Mouse (Mus musculus) CD8-positive naive resting alpha-beta T cell, adult 2 months (primary cell): ENCODE data around the gene Gng12.

ENCODE experiments used
- DNase-seq, 2 experiments: peaks; one replicate each; pipeline ENCODE4 v3.0.0; 2022; ENCODE audit warnings: low read depth in 2 of 2, low spot score in 2 of 2

Gene Gng12

DNA sequence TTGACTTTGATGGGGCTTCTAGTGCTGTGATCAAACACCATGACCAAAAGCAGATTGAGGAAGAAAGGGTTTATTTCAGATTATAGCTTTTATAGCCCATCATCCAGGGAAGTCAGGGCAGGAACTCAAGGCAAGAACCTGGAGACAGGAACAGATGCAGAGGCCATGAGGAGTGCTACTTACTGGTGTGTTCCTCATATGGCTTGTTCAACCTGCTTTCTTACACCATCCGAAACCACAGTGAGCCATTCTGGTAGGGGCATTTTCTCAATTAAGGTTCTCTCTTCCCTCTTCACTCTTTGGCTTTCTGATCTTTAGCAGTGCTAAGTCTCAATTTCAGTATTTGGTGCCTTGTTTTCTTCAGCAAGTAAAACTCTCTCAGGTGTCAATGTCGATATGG, 19.4 kb downstream of the Gng12 start:
- DNase-seq, result no peak

DNA sequence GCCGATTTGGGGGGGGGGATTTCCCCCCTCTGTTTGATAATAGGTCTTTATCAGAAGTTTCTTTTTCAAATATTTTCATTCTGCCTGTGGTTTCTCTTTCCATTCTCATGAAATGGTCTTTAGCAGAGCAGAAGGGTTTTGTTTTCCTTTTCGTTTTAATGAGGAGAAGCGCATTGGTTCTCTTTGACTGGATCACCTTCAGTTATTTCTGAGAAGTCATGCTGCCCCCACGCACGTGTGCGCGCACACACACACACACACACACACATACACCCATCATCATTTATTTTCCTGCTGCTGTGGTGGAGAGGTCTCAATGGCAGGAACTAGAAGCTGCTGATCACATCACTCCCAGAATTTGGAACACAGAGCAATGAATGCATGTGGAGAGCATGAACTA, 20.8 kb downstream of the Gng12 start:
- DNase-seq, result no peak

DNA sequence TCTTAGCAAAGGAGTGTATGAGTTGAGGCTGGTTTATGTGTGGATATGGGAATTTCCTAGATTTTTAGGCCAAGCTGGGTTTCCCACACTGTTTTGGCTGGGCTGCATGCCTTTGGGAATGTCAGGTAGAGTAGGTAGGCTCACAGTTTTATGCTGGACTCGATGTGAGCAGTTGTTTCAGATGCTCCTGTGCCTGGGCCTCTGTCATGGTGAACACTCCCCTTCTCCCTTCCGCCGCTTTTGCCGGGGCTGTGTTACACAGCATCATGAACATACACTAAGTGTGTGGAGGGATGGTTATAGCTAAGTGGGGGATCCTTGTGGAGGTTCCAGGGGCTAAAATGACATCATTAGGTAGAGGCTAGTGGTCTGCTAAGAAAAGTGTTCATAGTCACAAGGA, 24.6 kb downstream of the Gng12 start:
- DNase-seq, result no peak

DNA sequence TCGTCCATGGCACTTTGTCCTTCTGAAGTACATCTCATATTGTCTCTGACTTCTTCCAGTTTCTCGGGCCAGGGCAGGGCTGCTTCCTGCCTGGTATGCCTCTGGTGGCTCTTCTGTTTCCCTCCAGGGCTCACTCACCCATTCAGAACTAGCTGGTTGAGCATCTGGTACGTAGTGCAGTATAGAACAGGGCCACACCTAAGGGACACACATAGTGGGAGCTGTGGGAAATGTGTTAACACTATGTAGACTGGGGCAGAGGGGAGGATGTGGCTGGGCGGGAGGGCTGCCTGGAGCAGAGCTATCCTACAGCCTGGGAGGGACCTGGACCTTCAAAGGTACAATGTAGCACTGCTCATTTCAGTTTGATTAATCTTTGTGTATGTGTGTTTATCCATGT, 25.6 kb downstream of the Gng12 start:
- DNase-seq, result no peak

DNA sequence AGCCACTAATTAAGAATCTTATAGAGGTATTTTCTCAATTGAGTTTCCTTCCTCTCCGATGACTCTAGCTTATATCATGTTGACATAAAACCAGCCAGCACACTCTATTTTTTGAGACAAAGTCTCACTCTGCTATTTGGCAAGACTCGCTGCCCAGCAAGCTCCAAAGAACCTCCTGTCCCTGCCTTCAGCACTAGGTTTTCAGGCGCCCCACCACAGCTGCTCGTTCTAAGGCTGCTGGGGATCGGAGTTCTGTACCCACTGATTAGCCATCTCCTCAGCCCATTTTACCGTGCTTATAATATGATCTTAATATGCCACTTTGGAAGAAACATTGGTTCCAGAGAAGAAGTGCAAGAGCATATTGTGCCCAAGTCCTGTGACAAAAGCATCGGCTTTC, 26.3 kb downstream of the Gng12 start:
- no peak for DNase-seq

DNA sequence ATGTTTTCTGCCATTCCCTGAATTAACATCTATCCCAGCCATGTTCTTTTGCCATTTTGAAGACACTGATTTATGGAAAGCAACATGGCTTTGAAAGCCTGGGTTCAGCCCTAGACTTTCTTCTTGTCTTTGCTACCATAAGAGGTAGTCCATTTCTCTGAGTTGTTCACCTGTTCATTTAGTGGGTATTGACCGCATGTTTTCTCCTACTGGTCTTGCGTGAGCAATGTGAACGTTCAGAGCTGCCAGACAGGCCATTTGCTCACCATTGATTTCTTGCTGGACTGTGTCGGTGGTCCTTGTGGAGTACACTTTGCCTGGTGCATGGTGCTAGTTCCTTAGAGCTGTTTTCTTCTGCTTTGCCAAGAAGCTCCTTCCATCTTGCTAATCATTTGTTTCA, 27.7 kb downstream of the Gng12 start:
- DNase-seq, result no peak

DNA sequence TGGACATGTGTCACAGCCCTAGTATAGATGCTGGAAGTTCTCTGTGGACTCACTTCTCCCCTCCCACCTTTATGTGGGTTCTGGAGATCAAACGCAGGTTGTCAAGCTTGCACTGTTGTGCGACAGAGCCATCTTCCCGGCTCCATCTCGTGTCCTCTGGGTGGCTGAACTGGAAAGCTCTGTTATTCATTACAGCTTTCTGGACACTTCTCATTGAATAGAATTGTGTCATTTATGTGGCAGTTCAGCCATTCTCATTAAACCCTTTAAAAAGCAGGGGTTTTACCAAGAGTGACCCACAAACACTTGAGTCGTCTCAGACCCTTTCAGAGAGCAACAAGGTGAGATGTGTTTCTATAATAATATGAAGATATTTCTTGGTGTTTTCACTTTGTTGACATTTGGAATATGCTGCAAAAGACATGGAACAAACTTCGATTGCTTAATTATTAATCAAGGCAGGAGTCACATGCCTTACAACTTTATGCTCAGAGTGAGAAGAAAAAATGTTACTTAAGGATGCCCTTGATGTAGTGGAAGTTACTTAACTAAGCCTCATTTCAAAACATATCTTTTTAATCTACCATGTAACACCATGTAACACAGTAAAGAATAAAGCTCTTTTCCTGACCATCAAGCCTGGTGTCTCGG, 28.2 kb downstream of the Gng12 start:
- DNase-seq, result no peak

DNA sequence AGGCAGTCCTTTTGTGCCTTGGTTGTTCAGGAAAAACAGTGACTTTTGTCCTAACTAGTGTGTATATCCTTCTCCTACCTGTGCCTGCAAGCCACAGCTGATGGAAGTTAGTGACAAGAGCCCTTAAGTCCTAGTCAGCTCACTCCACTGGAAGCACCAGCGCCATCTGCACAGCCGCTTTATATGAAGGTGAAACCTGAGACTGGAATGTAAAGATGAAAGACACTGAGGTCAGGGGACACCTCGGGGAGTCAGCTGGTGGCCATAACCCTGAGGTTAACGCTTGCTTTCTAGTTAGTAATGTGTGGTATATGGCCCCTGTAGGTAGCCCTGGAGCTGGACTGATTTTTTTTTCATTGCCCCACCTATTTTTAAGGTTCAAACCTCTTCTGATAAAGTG, 30.1 kb downstream of the Gng12 start:
- DNase-seq, result no peak

DNA sequence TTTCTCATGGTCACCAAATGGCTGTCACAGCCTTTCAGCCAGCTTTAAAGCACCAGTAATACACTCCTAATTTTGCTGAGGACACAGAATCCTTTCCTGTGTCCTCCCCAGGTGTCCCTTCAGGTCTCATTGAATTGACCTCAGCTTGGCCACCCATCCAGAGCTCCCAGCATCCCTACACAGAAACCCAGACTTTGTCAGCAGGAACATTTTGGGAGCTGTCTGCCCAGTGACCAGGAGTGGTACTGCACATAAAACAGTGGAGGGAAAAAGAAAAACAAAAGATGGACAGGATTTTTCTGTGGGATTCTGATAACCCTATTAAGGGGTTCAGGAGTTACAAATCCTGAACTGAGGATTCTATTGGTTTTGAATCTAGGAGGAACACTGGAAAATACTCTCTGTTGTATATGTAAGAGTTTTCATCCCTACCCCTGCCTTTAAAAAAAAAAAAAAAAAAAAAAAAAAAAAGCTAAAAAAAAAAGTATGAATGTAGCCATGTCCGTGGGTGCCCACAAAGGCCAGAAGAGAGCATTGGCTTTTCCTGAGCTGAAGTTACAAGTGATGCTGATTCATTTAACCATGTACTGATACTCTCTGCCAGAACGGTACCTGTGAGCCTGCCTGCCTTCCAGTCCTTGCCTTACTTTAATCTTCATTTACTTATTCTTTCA, 32.9 kb downstream of the Gng12 start:
- DNase-seq, result no peak

DNA sequence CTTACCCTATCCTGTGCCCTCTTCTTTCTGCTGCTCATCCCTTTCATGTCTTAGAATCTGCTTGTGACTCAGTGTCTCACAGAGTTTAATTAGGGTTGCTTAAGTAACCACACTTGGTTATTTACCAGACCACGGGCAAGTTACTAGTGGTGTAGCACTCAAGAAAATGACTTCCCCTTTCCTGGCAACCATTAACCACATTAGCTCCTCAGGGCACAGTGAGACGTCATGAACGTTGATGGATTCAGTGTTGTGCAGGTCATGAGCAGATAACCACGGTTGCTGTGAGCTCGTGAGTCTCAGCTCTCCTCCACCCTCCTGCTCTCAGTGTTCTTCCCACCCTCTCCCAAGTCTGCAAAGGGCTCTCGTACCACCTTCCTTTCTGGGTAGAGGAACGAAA, 33.5 kb downstream of the Gng12 start:
- no peak for DNase-seq

DNA sequence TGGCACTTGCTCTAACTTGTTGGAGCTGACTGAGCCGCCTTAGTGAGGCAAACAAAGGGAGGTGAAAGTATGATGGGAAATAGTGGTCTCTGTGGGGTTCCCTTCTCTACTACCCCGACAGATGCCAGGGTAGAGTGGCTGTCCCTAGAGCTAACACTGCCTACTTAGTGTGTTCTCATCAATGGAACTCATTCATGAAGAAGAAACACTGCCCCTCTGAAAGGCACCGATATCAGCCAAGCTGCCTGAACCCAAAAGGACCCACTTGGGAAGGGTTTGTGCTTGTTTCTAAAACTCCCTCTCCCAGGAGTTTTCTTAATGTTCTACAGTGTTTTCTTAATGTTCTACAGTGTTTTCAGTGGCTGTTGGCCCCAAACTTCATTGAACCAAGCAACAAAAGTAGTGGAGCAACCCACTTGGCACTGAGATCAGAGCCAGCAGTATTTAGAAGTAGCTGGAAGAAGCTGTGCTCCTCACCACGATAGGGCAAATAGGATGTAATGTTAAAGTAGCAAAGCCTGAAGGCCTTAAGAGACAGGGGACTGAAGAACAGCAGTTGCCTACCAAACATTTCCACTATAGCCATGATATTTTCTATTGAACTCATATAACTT, 36.1 kb downstream of the Gng12 start:
- no peak for DNase-seq

DNA sequence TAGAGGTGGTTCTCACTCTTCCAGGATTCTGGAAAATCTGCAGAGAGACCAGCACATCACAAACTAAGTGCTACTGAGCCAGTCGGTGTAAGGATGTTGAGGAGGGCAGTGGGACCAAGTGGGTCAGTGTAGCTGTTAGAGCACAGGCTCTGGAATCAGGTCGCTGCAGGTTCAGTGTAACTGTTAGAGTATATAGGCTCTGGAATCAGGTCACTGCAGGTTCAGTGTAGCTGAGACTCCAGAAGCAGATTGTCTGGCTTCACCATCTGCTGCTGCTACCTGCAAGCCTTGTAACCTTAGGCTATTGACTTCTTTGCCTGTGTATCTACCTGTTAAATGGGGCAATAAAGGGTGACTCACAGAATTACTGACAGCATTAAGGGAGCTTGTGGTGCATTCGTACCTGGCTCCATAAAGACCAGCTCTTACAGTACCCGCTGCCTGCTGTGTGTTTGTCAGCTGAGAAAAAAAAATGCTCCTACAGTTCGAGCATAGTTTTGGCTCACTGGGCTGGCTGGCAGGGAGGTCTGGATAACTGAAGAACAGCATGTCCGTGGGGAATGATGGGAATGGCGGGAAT, 44.5 kb downstream of the Gng12 start:
- DNase-seq, result no peak

DNA sequence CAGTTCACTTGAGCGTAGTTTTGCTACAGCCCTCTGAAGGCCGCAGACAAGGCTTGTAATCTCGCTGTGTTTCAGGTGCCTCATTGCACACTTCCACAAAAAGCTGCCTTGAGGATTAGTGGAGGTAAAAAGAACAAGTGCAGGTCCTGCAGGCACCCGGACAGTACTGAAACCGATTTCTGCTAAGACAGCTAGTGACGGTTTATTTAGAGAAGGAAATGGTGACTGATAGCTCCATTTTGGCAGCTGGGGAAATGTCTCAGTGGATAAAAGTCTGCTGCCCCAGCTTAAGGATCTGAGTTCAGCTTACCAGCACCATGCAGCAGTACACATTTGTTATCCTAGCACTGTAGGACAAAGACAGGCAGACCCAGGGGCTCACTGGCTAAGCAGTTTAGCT, 45.6 kb downstream of the Gng12 start:
- DNase-seq, result no peak

DNA sequence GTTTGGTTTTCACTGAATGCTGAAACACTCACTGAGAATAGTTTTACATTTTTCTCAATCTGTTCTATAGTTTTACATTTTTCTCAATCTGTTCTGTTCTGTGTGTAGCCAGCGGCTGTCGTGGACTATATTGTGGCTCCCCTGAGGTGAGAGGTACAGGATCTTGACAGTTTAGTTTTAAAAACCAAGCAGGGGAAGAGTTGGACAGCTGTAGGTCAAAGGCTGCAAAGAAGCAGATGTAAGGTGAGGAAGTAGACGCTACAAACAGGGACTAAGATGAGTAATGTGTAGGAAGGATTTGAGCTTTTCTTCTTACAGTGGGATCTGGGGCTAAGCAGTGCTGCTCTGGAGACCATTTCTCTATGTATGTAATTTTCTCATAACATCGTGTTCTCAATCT, 46.6 kb downstream of the Gng12 start:
- no peak for DNase-seq

DNA sequence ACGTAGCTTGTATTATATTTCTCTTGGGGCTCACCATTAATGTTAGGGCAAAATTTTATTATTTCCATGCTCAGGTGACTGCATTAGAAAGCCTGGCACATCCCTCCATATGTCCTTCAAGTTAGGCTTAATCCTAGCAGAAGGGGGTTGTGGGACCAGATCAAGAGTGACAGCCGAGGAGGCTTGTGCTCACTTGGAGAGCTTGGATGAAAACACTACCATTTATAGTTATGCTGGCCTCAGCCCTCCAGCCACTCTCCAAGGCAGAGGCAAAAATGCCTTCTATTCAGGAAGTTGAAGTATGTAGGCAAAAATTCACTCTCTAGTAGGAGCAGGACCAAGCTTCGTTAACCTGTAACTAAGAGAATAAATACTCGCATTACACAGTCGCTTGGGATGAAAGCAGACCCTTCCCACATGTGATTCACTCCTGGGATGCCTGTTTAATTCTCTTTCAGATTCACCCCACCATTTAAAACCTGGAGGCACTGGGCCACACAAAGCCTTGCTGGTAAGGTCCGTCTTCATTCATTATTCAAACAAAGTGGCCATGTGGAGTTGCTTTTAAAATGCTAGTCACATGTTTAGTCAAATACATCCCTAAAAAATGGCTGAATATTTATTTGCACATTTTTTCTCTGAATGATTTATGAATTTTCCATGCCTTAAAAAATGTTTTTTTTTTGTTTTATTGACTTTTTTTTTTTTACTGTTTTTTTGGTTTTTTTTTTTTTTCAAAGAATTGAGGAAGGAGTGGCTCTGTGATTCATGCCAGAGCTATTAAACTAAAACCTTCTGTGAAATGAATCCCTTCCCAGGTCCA, 47.4 kb downstream of the Gng12 start:
- DNase-seq, result no peak

DNA sequence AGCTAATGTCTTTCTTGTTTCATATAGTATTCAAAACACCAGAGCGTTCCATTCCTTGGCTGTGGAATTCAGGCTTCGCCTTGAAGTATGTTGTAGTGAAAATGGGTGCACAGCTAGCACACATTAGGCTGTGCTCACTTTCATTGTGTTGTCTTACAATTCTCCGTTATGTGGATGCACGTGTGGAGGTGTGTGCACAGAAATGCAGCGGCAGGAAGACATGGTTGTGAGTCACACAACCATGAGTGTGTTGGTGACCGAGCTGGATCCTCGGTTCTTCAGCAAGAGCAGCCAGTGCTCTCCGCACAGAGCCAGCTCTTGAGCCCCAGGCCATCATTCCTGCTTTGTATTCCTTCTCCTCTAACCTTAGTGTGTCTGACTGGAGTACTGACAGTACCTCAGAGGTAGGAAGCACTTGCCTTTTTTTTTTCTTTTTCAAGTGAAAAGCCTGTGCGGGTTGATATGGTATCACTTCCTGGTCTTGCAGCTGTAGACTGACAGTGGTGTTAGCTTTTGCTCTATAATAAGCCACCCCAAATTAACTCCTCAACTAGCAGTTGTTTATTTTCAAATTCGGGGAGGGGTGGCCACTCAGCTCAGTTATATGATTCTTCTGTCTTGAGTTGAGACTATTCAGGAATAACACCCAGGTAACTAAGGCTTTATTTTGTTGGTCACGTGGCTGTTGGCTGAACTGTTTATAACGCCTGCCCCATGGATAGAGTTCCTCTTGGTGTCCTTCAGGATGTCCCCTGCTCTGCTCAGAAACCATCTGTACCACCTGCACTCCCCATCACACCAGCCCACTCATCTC, 48.2 kb downstream of the Gng12 start:
- no peak for DNase-seq

DNA sequence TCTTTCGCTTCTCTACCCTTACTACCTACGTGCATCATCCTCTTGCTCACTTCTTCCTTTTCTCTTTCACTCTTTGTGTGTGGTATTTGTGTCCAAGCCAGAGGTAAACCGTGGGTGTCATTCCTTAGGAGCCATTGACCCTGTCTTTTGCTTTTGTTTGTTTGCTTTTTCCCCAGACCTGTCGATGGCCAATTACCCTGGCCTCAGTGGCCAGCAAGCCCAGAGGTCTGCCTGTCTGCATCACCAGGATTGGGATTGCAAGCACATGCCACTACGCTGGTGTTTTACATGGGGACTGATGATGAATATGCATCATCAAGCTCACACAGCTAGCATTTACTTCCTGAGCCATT, 48.8 kb downstream of the Gng12 start:
- DNase-seq, result no peak

DNA sequence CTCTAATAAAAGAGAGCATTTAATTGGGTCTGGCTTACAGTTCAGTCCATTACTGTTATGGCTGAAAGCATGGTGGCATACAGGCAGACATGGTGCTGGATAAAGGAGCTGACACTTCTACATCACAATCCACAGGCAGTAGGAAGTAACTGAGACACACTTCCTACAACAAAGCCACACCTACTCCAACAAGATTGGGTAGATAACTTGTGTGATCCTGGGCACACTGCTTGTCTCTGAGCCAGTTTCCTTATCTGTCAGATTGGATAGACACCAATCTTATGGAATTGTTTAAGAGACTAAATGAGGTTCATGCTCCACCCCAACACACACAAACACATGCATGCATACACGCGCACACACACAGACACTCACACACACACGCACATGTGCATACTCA, 51.9 kb downstream of the Gng12 start:
- DNase-seq, result no peak

DNA sequence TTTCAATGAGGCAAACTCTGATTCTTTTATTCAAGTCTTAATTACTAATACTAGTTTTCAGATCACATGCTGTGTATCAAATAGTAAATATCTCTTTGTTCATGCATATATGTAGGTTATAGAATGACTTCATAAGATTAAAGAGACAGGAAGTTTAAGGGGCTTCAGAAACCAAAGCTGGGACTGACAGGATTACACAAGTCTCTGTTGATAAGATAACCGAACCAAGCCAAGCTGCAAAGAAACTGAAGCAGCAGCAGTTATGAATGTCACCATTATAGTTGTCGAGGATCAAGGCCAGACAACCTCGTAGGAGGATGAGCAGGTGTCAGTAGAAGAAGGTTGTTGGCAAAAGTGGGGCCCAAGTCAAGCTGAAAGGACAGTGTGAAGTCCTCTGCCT, 52.7 kb downstream of the Gng12 start:
- no peak for DNase-seq

DNA sequence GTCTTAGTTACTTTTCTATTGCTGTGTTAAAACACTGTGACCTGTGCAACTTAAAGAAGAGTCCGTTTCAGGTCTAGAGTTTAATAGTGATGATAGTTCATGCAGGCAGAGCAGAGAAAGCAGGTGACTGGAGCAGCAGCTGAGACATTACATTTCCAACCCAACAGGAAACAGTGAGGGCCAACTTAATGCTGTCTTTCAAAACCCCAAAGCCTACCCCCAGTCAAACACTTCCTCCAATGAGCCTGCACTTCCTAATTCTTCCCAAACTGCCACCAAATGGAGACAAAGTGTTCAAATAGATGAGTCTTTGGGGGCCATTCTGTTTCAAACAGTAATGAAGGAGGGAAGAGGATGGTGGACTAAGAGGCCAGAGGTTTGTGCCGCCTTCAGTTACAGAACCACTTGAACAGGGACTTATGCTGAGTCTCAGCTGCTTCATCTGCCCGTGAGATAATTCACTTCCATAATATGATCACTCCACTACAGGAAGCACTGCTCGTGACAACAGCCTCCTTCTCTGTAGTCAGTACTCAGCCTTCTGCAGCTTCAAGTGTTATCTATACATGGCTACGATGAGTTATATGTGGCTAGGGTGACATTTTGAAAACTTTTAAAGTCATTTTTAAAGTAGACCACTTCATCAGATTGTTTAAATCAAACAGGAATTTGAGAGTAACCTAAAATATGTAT, 55.7 kb downstream of the Gng12 start:
- no peak for DNase-seq
